Mouse (Mus musculus): Measurements from ENCODE around the gene Tenm2. TPM values are rescaled to one million over a fixed set of nuclear protein-coding genes. Genes with fewer than 3 reads are reported as not detected.

The Tenm2 gene
- polyA plus RNA-seq, 1 experiment from 2014 or later = 30.2 TPM

GRCm38 (mm10) chr11:36327243-36327642 lies 908.5 kb downstream of the Tenm2 start:
- Histone ChIP-seq H3K9ac (no peak overlapping the region), H3K4me1 (replicated peaks; ENCODE audit: control insufficient read depth, insufficient read depth, low read length) (peaks cover 13% of the 10 kb centered on the region)
- DNase-seq (ENCODE audit: low spot score) = no peak

DNA sequence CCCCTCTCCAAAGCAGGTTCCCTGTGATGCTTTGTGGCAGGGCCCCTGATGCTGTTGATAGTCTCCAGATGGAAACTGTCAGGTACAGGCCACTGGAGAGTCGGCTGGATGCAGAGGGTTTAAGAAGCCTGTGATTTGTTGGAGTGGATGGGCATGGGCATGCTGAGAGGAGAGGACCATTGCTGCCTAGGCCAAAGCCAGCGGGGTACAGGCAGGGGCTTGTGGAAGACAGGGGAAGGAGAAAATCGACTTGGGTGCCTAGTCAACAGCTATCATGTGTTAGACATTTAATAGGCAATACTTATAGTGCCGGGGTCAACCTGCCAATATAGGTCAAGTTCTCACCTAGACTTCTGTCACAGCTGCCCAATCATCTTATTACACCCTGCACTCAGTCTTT lies 926.4 kb downstream of the Tenm2 start:
- H3K4me1 ChIP-seq (replicated peaks; ENCODE audit: control insufficient read depth, insufficient read depth, low read length) = peaks cover 7% of the 10 kb centered on the region; the same call in 1 of the 2 replicates
- no peak overlapping the region for H3K27ac ChIP-seq
- no peaks in the 10 kb centered on the region for H3K27me3 ChIP-seq (ENCODE audit: control insufficient read depth, insufficient read depth, low read length)
- H3K9me3 ChIP-seq (ENCODE audit: control insufficient read depth, low read length) = no peaks in the 10 kb centered on the region
- ATAC-seq (ENCODE audit: low FRiP score) = no peak
- H3K36me3 ChIP-seq (replicated peaks; ENCODE audit: control insufficient read depth, insufficient read depth) = no peaks in the 10 kb centered on the region
- no peak overlapping the region for H3K4me3 ChIP-seq (replicated peaks; ENCODE audit: low read length)
- no peak for DNase-seq (ENCODE audit: low spot score)
- 82% methylated on average over 4 of the region's 4 CpGs for WGBS
- no peak overlapping the region for H3K9ac ChIP-seq
- H3K4me2 ChIP-seq (replicated peaks) = no peak overlapping the region

More at GRCm38 (mm10) chr11:36327243-36327642, 908.5 kb downstream of the Tenm2 start:
- H3K36me3 ChIP-seq (replicated peaks; ENCODE audit: control insufficient read depth, insufficient read depth) = no peaks in the 10 kb centered on the region
- no peak for ATAC-seq (ENCODE audit: low FRiP score)
- WGBS = 74% methylated on average over 5 of the region's 5 CpGs
- no peak overlapping the region for H3K4me3 ChIP-seq (replicated peaks; ENCODE audit: low read length)
- no peak overlapping the region for H3K27ac ChIP-seq
- no peaks in the 10 kb centered on the region for H3K27me3 ChIP-seq (ENCODE audit: control insufficient read depth, insufficient read depth, low read length)
- no peak overlapping the region for H3K4me2 ChIP-seq (replicated peaks)
- no peaks in the 10 kb centered on the region for H3K9me3 ChIP-seq (ENCODE audit: control insufficient read depth, low read length)

DNA sequence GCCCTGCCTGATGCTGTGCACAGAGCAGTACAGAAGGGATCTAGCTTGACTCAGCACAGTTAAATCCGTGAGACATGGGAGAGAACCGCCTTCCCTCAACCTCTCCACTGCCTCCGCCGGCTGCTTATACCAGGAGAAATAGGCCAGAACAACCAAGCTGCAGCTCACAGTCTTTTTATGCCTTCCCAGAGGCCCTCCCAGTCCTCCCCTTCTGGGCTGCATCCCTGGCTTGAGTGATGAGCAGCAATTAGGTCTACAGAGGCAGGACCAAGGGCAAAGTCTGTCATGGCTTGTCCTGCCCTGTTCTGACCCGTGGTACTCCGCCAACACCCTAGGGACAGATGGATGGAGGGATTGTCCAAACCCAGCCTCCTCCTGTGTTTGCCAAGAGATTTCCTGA lies 928.5 kb downstream of the Tenm2 start:
- WGBS = 86% methylated on average over 6 of the region's 6 CpGs
- peaks cover 11% of the 10 kb centered on the region; the same call in 1 of the 2 replicates for H3K4me1 ChIP-seq (replicated peaks; ENCODE audit: control insufficient read depth, insufficient read depth, low read length)
- no peaks in the 10 kb centered on the region for H3K27me3 ChIP-seq (ENCODE audit: control insufficient read depth, insufficient read depth, low read length)
- H3K4me2 ChIP-seq (replicated peaks) = no peak overlapping the region
- no peak overlapping the region for H3K4me3 ChIP-seq (replicated peaks; ENCODE audit: low read length)
- ATAC-seq (ENCODE audit: low FRiP score) (no peak), DNase-seq (ENCODE audit: low spot score) (no peak)
- H3K9ac ChIP-seq = no peak overlapping the region
- no peak overlapping the region for H3K27ac ChIP-seq
- H3K36me3 ChIP-seq (replicated peaks; ENCODE audit: control insufficient read depth, insufficient read depth) = no peaks in the 10 kb centered on the region
- H3K9me3 ChIP-seq (ENCODE audit: control insufficient read depth, low read length) = no peaks in the 10 kb centered on the region

DNA sequence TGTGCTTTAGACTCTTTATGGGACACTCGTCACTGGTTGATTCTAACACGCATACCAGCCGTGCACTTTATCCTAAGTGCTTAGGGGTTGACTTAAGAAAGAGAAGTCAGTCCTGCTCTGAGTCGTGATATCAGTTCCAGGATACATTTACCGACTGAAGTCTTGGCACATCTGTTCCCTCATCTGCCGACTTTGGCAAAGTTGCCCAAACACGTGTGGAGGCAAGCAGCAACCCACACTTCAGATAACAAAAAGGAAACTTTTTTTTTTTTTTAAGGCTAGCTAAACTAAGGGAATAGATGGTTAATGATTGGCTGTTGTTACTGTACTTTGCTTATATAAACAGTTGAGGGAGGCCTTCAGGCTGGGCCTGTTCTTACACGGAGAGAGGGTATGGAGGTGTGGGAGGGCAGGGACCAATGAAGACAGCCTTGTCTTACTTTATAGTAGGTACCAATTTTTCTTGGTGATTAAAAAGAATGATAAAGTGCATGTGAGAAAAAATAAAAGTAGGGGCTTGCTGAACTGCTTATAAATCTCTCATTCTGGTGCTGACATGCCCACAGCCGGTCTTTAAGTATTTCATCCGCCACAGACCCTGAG lies 930.3 kb downstream of the Tenm2 start:
- peaks cover 18% of the 10 kb centered on the region; the same call in 1 of the 2 replicates for H3K4me1 ChIP-seq (replicated peaks; ENCODE audit: control insufficient read depth, insufficient read depth, low read length)

DNA sequence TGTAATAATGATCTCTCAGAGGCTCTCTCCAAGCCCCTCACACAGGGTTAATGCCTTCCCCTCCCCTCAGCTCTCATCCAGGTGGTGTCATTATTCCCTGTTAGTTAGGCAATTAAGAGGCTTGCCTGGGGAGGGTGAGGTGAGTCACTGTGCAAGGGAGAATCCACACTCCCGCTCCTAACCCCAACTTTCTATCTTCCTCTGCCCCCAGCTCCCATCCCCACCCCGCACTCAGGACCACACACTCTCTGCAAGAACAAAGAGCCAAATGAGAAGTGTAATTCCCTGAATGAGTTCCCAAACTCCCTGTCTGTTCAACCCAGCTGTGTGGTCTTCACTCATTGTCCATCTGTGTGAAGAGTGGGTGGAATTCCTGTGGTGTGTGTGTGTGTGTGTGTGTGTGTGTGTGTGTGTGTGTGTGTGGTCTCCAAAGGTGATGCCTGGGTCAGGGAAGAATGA lies 932.8 kb downstream of the Tenm2 start:
- no peak overlapping the region for H3K9ac ChIP-seq
- ATAC-seq (ENCODE audit: low FRiP score) (no peak; the same call in 1 of the 2 replicates), DNase-seq (ENCODE audit: low spot score) (no peak)
- no peak overlapping the region for H3K4me2 ChIP-seq (replicated peaks)
- H3K27ac ChIP-seq = no peak overlapping the region
- H3K36me3 ChIP-seq (replicated peaks; ENCODE audit: control insufficient read depth, insufficient read depth) = no peaks in the 10 kb centered on the region
- H3K9me3 ChIP-seq (ENCODE audit: control insufficient read depth, low read length) = no peaks in the 10 kb centered on the region
- no peaks in the 10 kb centered on the region for H3K27me3 ChIP-seq (ENCODE audit: control insufficient read depth, insufficient read depth, low read length)
- 48% methylated on average over 2 of the region's 2 CpGs for WGBS
- H3K4me1 ChIP-seq (replicated peaks; ENCODE audit: control insufficient read depth, insufficient read depth, low read length) = peaks cover 11% of the 10 kb centered on the region; the same call in 1 of the 2 replicates
- H3K4me3 ChIP-seq (replicated peaks; ENCODE audit: low read length) = no peak overlapping the region

More for the DNA sequence above, 930.3 kb downstream of the Tenm2 start:
- no peak for DNase-seq (ENCODE audit: low spot score)
- H3K9me3 ChIP-seq (ENCODE audit: control insufficient read depth, low read length) = no peaks in the 10 kb centered on the region
- no peaks in the 10 kb centered on the region for H3K36me3 ChIP-seq (replicated peaks; ENCODE audit: control insufficient read depth, insufficient read depth)
- H3K27ac ChIP-seq = no peak overlapping the region
- H3K4me3 ChIP-seq (replicated peaks; ENCODE audit: low read length) = no peak overlapping the region
- H3K27me3 ChIP-seq (ENCODE audit: control insufficient read depth, insufficient read depth, low read length) = no peaks in the 10 kb centered on the region
- H3K4me2 ChIP-seq (replicated peaks) = no peak overlapping the region
- H3K9ac ChIP-seq = no peak overlapping the region
- WGBS = 85% methylated on average over 10 of the region's 10 CpGs
- no peak for ATAC-seq (ENCODE audit: low FRiP score)

DNA sequence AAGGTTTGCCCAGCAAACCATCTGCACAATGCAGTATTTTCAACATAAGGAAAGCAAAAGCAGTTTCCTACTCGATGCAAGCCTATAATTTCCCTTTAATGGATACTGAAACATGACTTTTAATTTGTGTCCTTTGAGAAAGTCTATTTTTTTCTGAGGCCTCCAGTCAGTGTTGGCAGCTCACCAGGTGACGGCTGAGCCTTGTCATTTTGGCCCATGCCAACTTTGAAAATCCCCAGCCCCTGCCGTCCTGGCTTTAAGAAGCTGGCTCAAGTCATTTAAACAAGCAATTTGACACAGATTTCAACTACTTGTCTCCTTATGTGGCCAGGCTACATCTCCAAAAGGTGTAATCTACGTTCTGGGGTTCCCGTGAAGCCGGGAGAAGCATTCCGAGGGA lies 933.7 kb downstream of the Tenm2 start:
- 67% methylated on average over 7 of the region's 7 CpGs for WGBS
- no peak overlapping the region for H3K9ac ChIP-seq
- H3K4me1 ChIP-seq (replicated peaks; ENCODE audit: control insufficient read depth, insufficient read depth, low read length) = peaks cover 11% of the 10 kb centered on the region; the same call in 1 of the 2 replicates
- no peaks in the 10 kb centered on the region for H3K27me3 ChIP-seq (ENCODE audit: control insufficient read depth, insufficient read depth, low read length)
- DNase-seq (ENCODE audit: low spot score) (no peak), ATAC-seq (ENCODE audit: low FRiP score) (no peak)
- no peak overlapping the region for H3K4me3 ChIP-seq (replicated peaks; ENCODE audit: low read length)
- no peaks in the 10 kb centered on the region for H3K9me3 ChIP-seq (ENCODE audit: control insufficient read depth, low read length)
- no peak overlapping the region for H3K27ac ChIP-seq
- H3K4me2 ChIP-seq (replicated peaks) = no peak overlapping the region
- no peaks in the 10 kb centered on the region for H3K36me3 ChIP-seq (replicated peaks; ENCODE audit: control insufficient read depth, insufficient read depth)

GRCm38 (mm10) chr11:36296568-36296967 lies 939.2 kb downstream of the Tenm2 start:
- Histone ChIP-seq H3K9ac (no peak overlapping the region), H3K27ac (no peak overlapping the region), H3K27me3 (ENCODE audit: control insufficient read depth, insufficient read depth, low read length) (no peaks in the 10 kb centered on the region), H3K4me3 (replicated peaks; ENCODE audit: low read length) (no peak overlapping the region), H3K4me2 (replicated peaks) (no peak overlapping the region), H3K4me1 (replicated peaks; ENCODE audit: control insufficient read depth, insufficient read depth, low read length) (0 out of 2 replicates have a peak, but pooled peaks cover 3% of the 10 kb centered on the region), H3K9me3 (ENCODE audit: control insufficient read depth, low read length) (no peaks in the 10 kb centered on the region), H3K36me3 (replicated peaks; ENCODE audit: control insufficient read depth, insufficient read depth) (no peaks in the 10 kb centered on the region)
- DNase-seq (ENCODE audit: low spot score) = no peak
- ATAC-seq (ENCODE audit: low FRiP score) = no peak
- 79% methylated on average over 3 of the region's 3 CpGs for WGBS

- Histone ChIP-seq H3K4me1 (replicated peaks; ENCODE audit: control insufficient read depth, insufficient read depth, low read length) (0 out of 2 replicates have a peak, but pooled peaks cover 3% of the 10 kb centered on the region), H3K9ac (no peak overlapping the region), H3K4me2 (replicated peaks) (no peak overlapping the region), H3K4me3 (replicated peaks; ENCODE audit: low read length) (no peak overlapping the region), H3K36me3 (replicated peaks; ENCODE audit: control insufficient read depth, insufficient read depth) (no peaks in the 10 kb centered on the region), H3K27me3 (ENCODE audit: control insufficient read depth, insufficient read depth, low read length) (no peaks in the 10 kb centered on the region), H3K27ac (no peak overlapping the region), H3K9me3 (ENCODE audit: control insufficient read depth, low read length) (no peaks in the 10 kb centered on the region)
- no peak for ATAC-seq (ENCODE audit: low FRiP score)
- no peak for DNase-seq (ENCODE audit: low spot score)
- 60% methylated on average over 6 of the region's 6 CpGs for WGBS
Observed at GRCm38 (mm10) chr11:36292206-36292605, 943.6 kb downstream of the Tenm2 start.

DNA sequence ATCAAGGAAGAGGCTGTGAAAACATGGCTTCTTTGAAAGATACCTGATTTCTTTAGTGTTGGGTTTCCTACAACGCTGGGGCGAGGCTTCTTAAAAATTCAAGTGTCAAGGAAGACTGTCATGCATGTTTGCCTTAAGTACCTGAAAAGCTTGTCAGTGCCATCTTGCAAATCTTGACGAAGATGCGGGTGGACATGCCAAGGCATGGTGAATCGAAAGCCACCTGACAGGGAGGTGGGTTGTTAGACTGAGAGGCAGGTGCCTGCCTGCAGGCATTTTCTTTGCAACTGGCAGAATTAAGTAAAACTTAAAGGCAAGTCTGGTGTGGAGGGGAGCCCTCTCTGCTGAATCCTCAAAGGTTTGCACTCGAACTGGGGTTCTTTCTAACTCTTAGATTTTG lies 949.5 kb downstream of the Tenm2 start:
- H3K27me3 ChIP-seq (ENCODE audit: control insufficient read depth, insufficient read depth, low read length) = no peaks in the 10 kb centered on the region
- no peak overlapping the region for H3K9ac ChIP-seq
- H3K27ac ChIP-seq = no peak overlapping the region
- H3K36me3 ChIP-seq (replicated peaks; ENCODE audit: control insufficient read depth, insufficient read depth) = no peaks in the 10 kb centered on the region
- no peak overlapping the region for H3K4me3 ChIP-seq (replicated peaks; ENCODE audit: low read length)
- DNase-seq (ENCODE audit: low spot score) (no peak), ATAC-seq (ENCODE audit: low FRiP score) (no peak)
- WGBS = 91% methylated on average over 6 of the region's 6 CpGs
- no peaks in the 10 kb centered on the region for H3K4me1 ChIP-seq (replicated peaks; ENCODE audit: control insufficient read depth, insufficient read depth, low read length)
- H3K9me3 ChIP-seq (ENCODE audit: control insufficient read depth, low read length) = no peaks in the 10 kb centered on the region
- H3K4me2 ChIP-seq (replicated peaks) = no peak overlapping the region
